Mouse (Mus musculus): ENCODE measurements around the gene Trem1.

The Trem1 gene

GRCm38 (mm10) chr17:48267591-48267990, 35.0 kb downstream of the Trem1 start:
- in situ Hi-C loops (cut with MboI, MseI), result no loop called here

- in situ Hi-C loops (cut with MboI, MseI), result no loop called here
Measured at GRCm38 (mm10) chr17:48268276-48268675, 35.7 kb downstream of the Trem1 start.

GRCm38 (mm10) chr17:48269833-48270232, 37.3 kb downstream of the Trem1 start:
- in situ Hi-C loops (cut with MboI, MseI), result loop anchor here (5.0 to 10.0 kb wide), 3 partner anchors 67 to 1195 kb away; no protein-coding TSS in a partner anchor

- in situ Hi-C loops (cut with MboI, MseI), result loop anchor here (5.0 to 10.0 kb wide), 3 partner anchors 65 to 1193 kb away; no protein-coding TSS in a partner anchor
Measured at GRCm38 (mm10) chr17:48272158-48272557, 39.6 kb downstream of the Trem1 start.

GRCm38 (mm10) chr17:48272598-48272997, 40.0 kb downstream of the Trem1 start:
- in situ Hi-C loops (cut with MboI, MseI), result loop anchor here (5.0 to 10.0 kb wide), 3 partner anchors 65 to 1192 kb away; no protein-coding TSS in a partner anchor

GRCm38 (mm10) chr17:48274098-48274497, 41.5 kb downstream of the Trem1 start:
- in situ Hi-C loops (cut with MboI, MseI), result loop anchor here (5.0 to 10.0 kb wide), 3 partner anchors 63 to 1191 kb away; no protein-coding TSS in a partner anchor

- in situ Hi-C loops (cut with MboI, MseI), result loop anchor here (5.0 to 10.0 kb wide), 3 partner anchors 62 to 1190 kb away; no protein-coding TSS in a partner anchor
Measured at GRCm38 (mm10) chr17:48274885-48275284, 42.3 kb downstream of the Trem1 start.

- in situ Hi-C loops (cut with MboI, MseI), result loop anchor here (10.0 kb wide), 2 partner anchors 339 to 1189 kb away; no protein-coding TSS in a partner anchor
Measured at GRCm38 (mm10) chr17:48275736-48276135, 43.2 kb downstream of the Trem1 start.

- in situ Hi-C loops (cut with MboI, MseI), result loop anchor here (10.0 kb wide), 2 partner anchors 336 to 1186 kb away; no protein-coding TSS in a partner anchor
Measured at GRCm38 (mm10) chr17:48278381-48278780, 45.8 kb downstream of the Trem1 start.

- in situ Hi-C loops (cut with MboI, MseI), result loop anchor here (10.0 kb wide), 2 partner anchors 336 to 1186 kb away; no protein-coding TSS in a partner anchor
Measured at GRCm38 (mm10) chr17:48279002-48279401, 46.4 kb downstream of the Trem1 start.

- in situ Hi-C loops (cut with MboI, MseI), result no loop called here
Measured at GRCm38 (mm10) chr17:48280943-48281738, 48.6 kb downstream of the Trem1 start.

GRCm38 (mm10) chr17:48281739-48282085, 49.1 kb downstream of the Trem1 start:
- in situ Hi-C loops (cut with MboI, MseI), result no loop called here

GRCm38 (mm10) chr17:48286765-48287164, 54.2 kb downstream of the Trem1 start:
- in situ Hi-C loops (cut with MboI, MseI), result no loop called here

GRCm38 (mm10) chr17:48287276-48287675, 54.7 kb downstream of the Trem1 start:
- in situ Hi-C loops (cut with MboI, MseI), result no loop called here

- in situ Hi-C loops (cut with MboI, MseI), result loop anchor here (10.0 kb wide), 1 partner anchor 699 kb away; no protein-coding TSS in a partner anchor
Measured at GRCm38 (mm10) chr17:48293500-48294194, 61.1 kb downstream of the Trem1 start.
